ENCODE assay signal across 8 mouse cellular contexts in genomic region chr11:6436442-6436841, GRCm38 (mm10). TPM values are rescaled to one million over a fixed set of nuclear protein-coding genes. Genes with fewer than 3 reads are reported as not detected.
DNase-seq lines count a peak whose midpoint lies in the region; ATAC-seq lines count a peak whose summit lies in the region.

No protein-coding gene starts in this region.

- no peak overlapping the region for H3K9ac ChIP-seq in heart, embryonic 12.5 days
- H3K9ac ChIP-seq in midbrain, embryonic 15.5 days, result no peak overlapping the region

- no peak overlapping the region for H3K4me3 ChIP-seq in heart, embryonic 12.5 days
- H3K4me3 ChIP-seq in midbrain, embryonic 15.5 days, result no peak overlapping the region

- no peaks in the 10 kb centered on the region for H3K4me1 ChIP-seq in heart, embryonic 12.5 days (replicated peaks)
- no peaks in the 10 kb centered on the region for H3K4me1 ChIP-seq in midbrain, embryonic 15.5 days

- H3K27me3 ChIP-seq in heart, embryonic 12.5 days (replicated peaks), result no peaks in the 10 kb centered on the region
- H3K27me3 ChIP-seq in midbrain, embryonic 15.5 days (replicated peaks), result no peaks in the 10 kb centered on the region

- H3K9me3 ChIP-seq in heart, embryonic 12.5 days (replicated peaks), result no peaks in the 10 kb centered on the region; the same call in 1 of the 2 replicates
- no peaks in the 10 kb centered on the region for H3K9me3 ChIP-seq in midbrain, embryonic 15.5 days

- no peak overlapping the region for H3K4me2 ChIP-seq in heart, embryonic 12.5 days
- no peak overlapping the region for H3K4me2 ChIP-seq in midbrain, embryonic 15.5 days

- peaks cover 71% of the 10 kb centered on the region for H3K36me3 ChIP-seq in heart, embryonic 12.5 days
- peaks cover 26% of the 10 kb centered on the region for H3K36me3 ChIP-seq in midbrain, embryonic 15.5 days (replicated peaks)

- H3K27ac ChIP-seq in heart, embryonic 12.5 days (ENCODE audit: poor library complexity, severe bottlenecking), result no peak overlapping the region
- H3K27ac ChIP-seq in midbrain, embryonic 15.5 days, result no peak overlapping the region

- 71% methylated on average over 8 of the region's 8 CpGs for WGBS in heart, embryonic 12.5 days
- WGBS in midbrain, embryonic 15.5 days, result 60% methylated on average over 8 of the region's 8 CpGs

- no peak for ATAC-seq in heart, embryonic 12.5 days (ENCODE audit: insufficient number of reproducible peaks, low FRiP score)
- ATAC-seq in erythroid progenitor cell, adult 5-6 weeks (replicated peaks; ENCODE audit: low FRiP score, poor library complexity, severe bottlenecking), result peak; percentile 69
- ATAC-seq in midbrain, embryonic 15.5 days (replicated peaks), result peak; percentile 39; the same call in 1 of the 2 replicates

- peak; percentile 92 for DNase-seq in heart, adult 11 months
- DNase-seq in 3T3-L1 (ENCODE audit: low read depth, low spot score), result peak; percentile 61
- DNase-seq in WW6 (ENCODE audit: low read depth, low spot score), result peak; percentile 81
- DNase-seq in kidney, postnatal 4 days, result peak; percentile 67 to 75
- DNase-seq in thymus, postnatal 10 days (ENCODE audit: low spot score in 2 of 2), result peak; percentile 30 to 74

RNA-seq across cellular contexts. Expression of gene H2afv, which starts 7.8 kb away (rescaled TPM):
- polyA plus RNA-seq in heart, embryonic 12.5 days (2016; fragmentation: Nextera tagmentation; extraction: Ambion mirVana), result 306 TPM in 2 replicates
- total RNA-seq in erythroid progenitor cell, adult 5-6 weeks (2015; ENCODE audit: low replicate concordance), result 180 and 209 TPM in 2 replicates
- 100 and 160 TPM in 2 replicates for total RNA-seq in erythroid progenitor cell, adult 5-6 weeks (2017; ENCODE audit: low replicate concordance)
- 250 and 290 TPM in 2 replicates for polyA plus RNA-seq in midbrain, embryonic 15.5 days (2015; fragmentation: Nextera tagmentation; extraction: Ambion mirVana)

RNA-seq across cellular contexts. Expression of gene Ppia, which starts 21.2 kb away (rescaled TPM):
- 4,539 and 4,606 TPM in 2 replicates for polyA plus RNA-seq in heart, embryonic 12.5 days (2016; fragmentation: Nextera tagmentation; extraction: Ambion mirVana)
- 1,149 and 1,152 TPM in 2 replicates for total RNA-seq in erythroid progenitor cell, adult 5-6 weeks (2015; ENCODE audit: low replicate concordance)
- total RNA-seq in erythroid progenitor cell, adult 5-6 weeks (2017; ENCODE audit: low replicate concordance), result 288 and 328 TPM in 2 replicates
- polyA plus RNA-seq in midbrain, embryonic 15.5 days (2015; fragmentation: Nextera tagmentation; extraction: Ambion mirVana), result 3,416 and 3,418 TPM in 2 replicates

RNA-seq across cellular contexts. Expression of gene Purb, which starts 39.3 kb away (rescaled TPM):
- 29.8 and 32.6 TPM in 2 replicates for polyA plus RNA-seq in heart, embryonic 12.5 days (2016; fragmentation: Nextera tagmentation; extraction: Ambion mirVana)
- 40.7 and 50.7 TPM in 2 replicates for total RNA-seq in erythroid progenitor cell, adult 5-6 weeks (2015; ENCODE audit: low replicate concordance)
- 41.3 and 43.5 TPM in 2 replicates for total RNA-seq in erythroid progenitor cell, adult 5-6 weeks (2017; ENCODE audit: low replicate concordance)
- 11.3 and 11.4 TPM in 2 replicates for polyA plus RNA-seq in midbrain, embryonic 15.5 days (2015; fragmentation: Nextera tagmentation; extraction: Ambion mirVana)

RNA-seq across cellular contexts. Expression of gene Zmiz2, which starts 47.6 kb away (rescaled TPM):
- polyA plus RNA-seq in heart, embryonic 12.5 days (2016; fragmentation: Nextera tagmentation; extraction: Ambion mirVana), result 7.0 and 7.5 TPM in 2 replicates
- 16.6 and 17.6 TPM in 2 replicates for total RNA-seq in erythroid progenitor cell, adult 5-6 weeks (2015; ENCODE audit: low replicate concordance)
- total RNA-seq in erythroid progenitor cell, adult 5-6 weeks (2017; ENCODE audit: low replicate concordance), result 5.1 and 7.8 TPM in 2 replicates
- polyA plus RNA-seq in midbrain, embryonic 15.5 days (2015; fragmentation: Nextera tagmentation; extraction: Ambion mirVana), result 39.0 and 41.0 TPM in 2 replicates
